Mouse (Mus musculus) CD8-positive naive resting alpha-beta T cell, adult 2 months (primary cell): ENCODE data around the gene Plekhd1.

Experiments used
- DNase-seq, 2 experiments: peaks; one replicate each; pipeline ENCODE4 v3.0.0; 2022; ENCODE audit warnings: low read depth in 2 of 2, low spot score in 2 of 2

The Plekhd1 gene

GRCm38 (mm10) chr12:80692269-80692972 lies at the start of gene Plekhd1:
TSS of gene Plekhd1 (plus strand) at chr12:80692591.
- DNase-seq: no peak

- DNase-seq: peak; percentile 61 to 72
Observed at GRCm38 (mm10) chr12:80642725-80643692, 49.4 kb upstream of the Plekhd1 start.

- peak; percentile 90 to 92 for DNase-seq
Observed at GRCm38 (mm10) chr12:80643693-80644505, 48.5 kb upstream of the Plekhd1 start, which contains the start of the genes Slc39a9 and Erh. TSS of gene Slc39a9 (plus strand) at chr12:80643883. TSS of gene Erh (minus strand) at chr12:80644341.

- no peak for DNase-seq
Observed at GRCm38 (mm10) chr12:80644506-80644868, 47.9 kb upstream of the Plekhd1 start.

GRCm38 (mm10) chr12:80646377-80646776 lies 46.0 kb upstream of the Plekhd1 start:
- no peak for DNase-seq

GRCm38 (mm10) chr12:80653951-80654658 lies 38.3 kb upstream of the Plekhd1 start:
- no peak for DNase-seq

- DNase-seq: no peak
Observed at GRCm38 (mm10) chr12:80654659-80655025, 37.7 kb upstream of the Plekhd1 start.

- no peak for DNase-seq
Observed at GRCm38 (mm10) chr12:80658661-80659060, 33.7 kb upstream of the Plekhd1 start.

GRCm38 (mm10) chr12:80662322-80662721 lies 30.1 kb upstream of the Plekhd1 start:
- DNase-seq: no peak

GRCm38 (mm10) chr12:80663935-80664334 lies 28.5 kb upstream of the Plekhd1 start:
- no peak for DNase-seq

- no peak for DNase-seq
Observed at GRCm38 (mm10) chr12:80668391-80668790, 24.0 kb upstream of the Plekhd1 start.

GRCm38 (mm10) chr12:80673170-80673569 lies 19.2 kb upstream of the Plekhd1 start:
- peak; percentile 14 to 39 for DNase-seq

- DNase-seq: no peak
Observed at GRCm38 (mm10) chr12:80681340-80681739, 11.1 kb upstream of the Plekhd1 start.

- DNase-seq: no peak
Observed at GRCm38 (mm10) chr12:80683554-80683953, 8.8 kb upstream of the Plekhd1 start.

- no peak for DNase-seq
Observed at GRCm38 (mm10) chr12:80684316-80684715, 8.1 kb upstream of the Plekhd1 start.

- DNase-seq: no peak
Observed at GRCm38 (mm10) chr12:80687788-80688211, 4.6 kb upstream of the Plekhd1 start.

- DNase-seq: no peak
Observed at GRCm38 (mm10) chr12:80689696-80690095, 2.7 kb upstream of the Plekhd1 start.

GRCm38 (mm10) chr12:80691671-80692091 lies 710 bp upstream of the Plekhd1 start:
- DNase-seq: no peak

GRCm38 (mm10) chr12:80693700-80694099 lies 1.3 kb downstream of the Plekhd1 start:
- DNase-seq: no peak

- no peak for DNase-seq
Observed at GRCm38 (mm10) chr12:80695004-80695403, 2.6 kb downstream of the Plekhd1 start.
